Mouse (Mus musculus): Measurements from ENCODE around the gene Ptprn2.

Ptprn2 gene

GRCm38 (mm10) chr12:117291943-117292342 lies 806.4 kb downstream of the Ptprn2 start:
- no peak for DNase-seq

- no peak for DNase-seq
These were observed 811.3 kb downstream of the Ptprn2 start for GRCm38 (mm10) chr12:117296792-117297191.

DNA sequence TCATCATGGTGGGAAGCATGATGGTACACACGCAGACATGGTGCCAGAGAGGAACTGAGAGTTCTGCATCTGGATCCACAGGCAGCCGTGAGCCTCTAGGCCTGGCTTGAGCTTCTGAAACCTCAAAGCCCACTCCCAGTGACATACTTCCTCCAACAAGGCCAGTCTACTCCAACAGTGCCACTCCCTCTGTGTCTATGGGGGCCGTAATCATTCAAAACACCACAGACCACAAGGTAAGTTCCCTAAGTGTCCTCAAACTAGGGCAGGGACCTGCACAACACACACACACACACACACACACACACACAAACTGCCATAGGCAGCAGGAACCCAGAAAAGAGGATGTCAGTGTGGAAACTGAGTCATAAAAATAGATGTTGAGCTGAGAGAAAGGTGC lies 813.6 kb downstream of the Ptprn2 start:
- DNase-seq = no peak

DNA sequence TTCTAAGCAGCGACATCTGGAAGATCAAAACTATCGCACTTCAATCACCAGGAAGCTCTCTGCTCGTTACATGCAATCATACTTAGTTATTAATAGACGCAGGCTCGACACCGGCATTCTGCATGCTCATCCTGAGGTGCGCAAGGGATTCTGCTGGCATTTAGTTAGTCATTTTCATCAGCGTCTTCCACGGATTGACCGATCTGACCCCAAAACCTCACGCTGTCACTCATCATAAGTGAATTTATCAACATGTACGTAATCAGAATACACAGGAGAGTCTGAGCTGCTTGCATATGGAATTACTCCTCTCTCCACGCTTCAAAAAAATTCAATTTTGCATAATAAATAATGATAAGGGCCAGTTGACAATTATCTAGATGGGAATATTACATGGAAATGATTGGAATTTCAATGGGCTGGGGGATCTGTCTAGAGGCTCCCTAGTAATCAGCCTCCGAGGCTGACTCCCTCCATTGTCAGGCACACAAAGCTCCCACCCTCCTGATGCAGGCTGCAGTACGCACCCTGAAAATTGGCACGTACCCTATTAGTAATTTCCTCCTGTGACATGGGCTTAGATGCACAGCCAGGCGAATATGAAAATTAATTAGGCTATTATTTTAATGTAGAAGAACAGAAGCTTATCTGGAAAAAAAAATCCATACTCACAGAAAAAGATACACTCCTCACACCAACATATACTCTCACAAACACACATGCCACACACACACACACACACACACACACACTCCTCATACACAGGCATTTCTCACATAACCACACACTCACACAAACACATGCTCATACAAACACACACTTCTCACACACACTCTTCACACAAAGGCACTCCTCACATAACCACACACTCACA lies 819.5 kb downstream of the Ptprn2 start:
- DNase-seq = no peak

DNA sequence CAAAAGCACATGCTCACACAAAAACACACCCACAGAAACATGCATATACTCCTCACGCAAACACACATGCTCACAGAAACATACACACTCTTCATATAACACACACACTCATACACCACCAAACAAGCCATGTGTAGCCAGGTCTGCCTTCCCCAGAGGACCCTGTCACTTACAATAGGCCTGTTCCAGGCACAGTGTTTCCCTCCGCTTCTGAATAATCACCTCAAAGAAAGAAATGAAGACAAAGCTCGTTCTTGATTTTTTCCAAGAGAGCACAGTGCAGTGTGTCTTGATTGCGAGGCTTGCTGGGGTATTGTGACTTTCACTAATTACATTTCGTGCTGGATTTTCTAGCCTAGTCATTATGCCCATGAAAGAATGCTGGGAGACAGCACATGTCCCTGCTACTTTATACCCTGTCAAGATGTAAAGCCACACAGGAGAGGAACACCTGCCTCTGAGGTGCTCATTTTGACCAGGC lies 820.1 kb downstream of the Ptprn2 start:
- DNase-seq = no peak

DNA sequence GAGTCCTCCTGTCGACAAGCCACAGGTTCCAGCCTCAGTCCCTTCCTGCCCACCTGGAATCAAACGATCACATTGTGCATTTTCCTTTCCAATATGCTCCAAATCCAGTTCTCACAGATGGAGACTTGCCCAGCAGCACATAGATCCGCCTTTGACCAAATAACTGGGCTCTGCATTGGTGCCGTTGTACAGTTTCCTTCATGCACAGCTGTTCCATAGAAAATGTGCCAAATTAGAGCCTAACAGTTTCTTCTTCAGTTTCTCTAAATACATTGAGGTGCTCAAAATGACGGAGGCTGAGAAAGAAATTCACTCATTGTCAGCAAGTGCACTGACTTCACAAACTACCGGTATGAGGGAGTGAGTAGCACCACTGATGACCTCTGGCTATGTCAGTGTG lies 826.6 kb downstream of the Ptprn2 start:
- no peak for DNase-seq

DNA sequence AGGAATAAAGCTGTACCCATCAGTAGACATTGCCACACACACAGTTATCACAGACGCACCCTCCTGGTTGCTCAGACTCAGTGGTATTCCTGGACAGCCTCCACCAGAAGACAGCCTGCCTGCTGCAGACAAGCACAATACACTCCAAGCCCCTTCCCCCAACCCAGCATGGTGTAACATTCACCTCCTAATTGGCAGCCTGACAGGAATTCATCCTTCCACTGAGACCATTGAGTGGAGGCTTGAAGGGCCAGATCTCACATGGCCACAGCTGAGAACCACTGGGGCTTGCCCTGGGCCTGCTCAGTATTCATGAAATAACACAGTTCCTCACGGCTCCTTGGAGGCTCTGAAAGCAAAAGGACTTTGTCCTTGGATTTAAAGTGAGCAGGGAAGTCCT lies 829.5 kb downstream of the Ptprn2 start:
- no peak for DNase-seq

GRCm38 (mm10) chr12:117315661-117316060 lies 830.1 kb downstream of the Ptprn2 start:
- DNase-seq = no peak

DNA sequence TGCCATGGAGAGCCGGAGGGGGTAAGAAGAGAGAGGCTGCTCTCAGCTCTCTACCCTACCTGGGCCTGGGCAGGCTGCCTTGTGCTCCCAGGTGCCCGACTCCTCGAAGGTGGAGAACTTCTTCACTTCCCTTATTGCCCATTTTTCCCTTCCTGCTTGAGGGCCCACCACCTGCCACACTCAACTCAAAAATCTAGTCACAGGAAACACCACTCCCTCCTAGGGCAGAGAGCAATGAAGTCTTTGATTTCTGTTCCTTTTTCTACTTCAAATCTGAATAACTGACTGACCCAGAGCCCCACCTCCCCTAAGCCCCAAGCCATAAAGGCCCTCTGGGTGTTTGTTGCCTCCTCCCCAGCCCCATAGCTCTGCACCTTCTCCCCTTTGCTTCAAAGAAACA lies 832.7 kb downstream of the Ptprn2 start:
- no peak for DNase-seq

- DNase-seq = no peak
These were observed 837.5 kb downstream of the Ptprn2 start for GRCm38 (mm10) chr12:117323017-117323416.

All from cerebellum, adult 11-12 months (tissue).